Mouse (Mus musculus) lung, adult 2 months (tissue): Measurements from ENCODE around the gene Ccl3.

Experiments
- CTCF ChIP-seq: fragments of 200-500 bp; IDR thresholded peaks from 2 replicates; pipeline ENCODE4 v1.5.1; 2011; ENCODE audit warnings: mild to moderate bottlenecking, low read length, control low read depth; ENCODE audit not compliant: insufficient read depth
- POLR2A ChIP-seq: fragments of 200-500 bp; IDR thresholded peaks from 2 replicates; pipeline ENCODE4 v1.6.1; 2011; ENCODE audit warnings: low read depth, mild to moderate bottlenecking, control low read depth, low read length, borderline replicate concordance; ENCODE audit errors: extremely low read depth

- no peak for TF ChIP-seq CTCF
- TF ChIP-seq POLR2A = no peak
These were observed 38.3 kb downstream of the Ccl3 start for GRCm38 (mm10) chr11:83610900-83611299.
